Mouse (Mus musculus): ENCODE measurements around the gene Lrrc7.

The Lrrc7 gene

GRCm38 (mm10) chr3:158561987-158562360 lies at the start of gene Lrrc7:
Gene Lrrc7, minus strand, starts transcription at chr3:158562221.
- under 1% methylated on average over 28 of the region's 28 CpGs for WGBS

- 42% methylated on average over 1 of the region's 1 CpGs for WGBS
Observed at GRCm38 (mm10) chr3:158607065-158607464, 45.0 kb upstream of the Lrrc7 start.

GRCm38 (mm10) chr3:158561256-158561986 lies 600 bp downstream of the Lrrc7 start:
- under 1% methylated on average over 54 of the region's 55 CpGs for WGBS

GRCm38 (mm10) chr3:158560891-158561255 lies 1.1 kb downstream of the Lrrc7 start:
- whole genome bisulfite sequencing: 1% methylated on average over 16 of the region's 16 CpGs

- 2% methylated on average over 18 of the region's 18 CpGs for WGBS
Observed at GRCm38 (mm10) chr3:158559691-158560650, 2.0 kb downstream of the Lrrc7 start.

- 14% methylated on average over 5 of the region's 5 CpGs for WGBS
Observed at GRCm38 (mm10) chr3:158559131-158559658, 2.8 kb downstream of the Lrrc7 start.

GRCm38 (mm10) chr3:158552105-158552504 lies 9.9 kb downstream of the Lrrc7 start:
- 48% methylated on average over 5 of the region's 5 CpGs for WGBS

- 67% methylated on average over 3 of the region's 3 CpGs for WGBS
Observed at GRCm38 (mm10) chr3:158543481-158543880, 18.5 kb downstream of the Lrrc7 start.

- WGBS: 46% methylated on average over 2 of the region's 2 CpGs
Observed at GRCm38 (mm10) chr3:158532859-158533258, 29.2 kb downstream of the Lrrc7 start.

GRCm38 (mm10) chr3:158528471-158528870 lies 33.5 kb downstream of the Lrrc7 start:
- 51% methylated on average over 1 of the region's 1 CpGs for WGBS

- WGBS: 96% methylated on average over 1 of the region's 1 CpGs
Observed at GRCm38 (mm10) chr3:158493730-158494129, 68.3 kb downstream of the Lrrc7 start.

- WGBS: 88% methylated on average over 2 of the region's 2 CpGs
Observed at GRCm38 (mm10) chr3:158479677-158480076, 82.3 kb downstream of the Lrrc7 start.

GRCm38 (mm10) chr3:158400600-158400999 lies 161.4 kb downstream of the Lrrc7 start:
- 38% methylated on average over 1 of the region's 1 CpGs for WGBS

- 35% methylated on average over 2 of the region's 2 CpGs for WGBS
Observed at GRCm38 (mm10) chr3:158388076-158388454, 174.0 kb downstream of the Lrrc7 start.

GRCm38 (mm10) chr3:158387413-158388075 lies 174.5 kb downstream of the Lrrc7 start:
- WGBS: 37% methylated on average over 2 of the region's 2 CpGs

- 50% methylated on average over 1 of the region's 1 CpGs for WGBS
Observed at GRCm38 (mm10) chr3:158386848-158387247, 175.2 kb downstream of the Lrrc7 start.

- 10% methylated on average over 1 of the region's 1 CpGs for WGBS
Observed at GRCm38 (mm10) chr3:158375885-158376284, 186.1 kb downstream of the Lrrc7 start.

GRCm38 (mm10) chr3:158369169-158369568 lies 192.9 kb downstream of the Lrrc7 start:
- 41% methylated on average over 3 of the region's 3 CpGs for WGBS

GRCm38 (mm10) chr3:158365801-158366200 lies 196.2 kb downstream of the Lrrc7 start:
- WGBS: 47% methylated on average over 3 of the region's 3 CpGs

- 54% methylated on average over 2 of the region's 2 CpGs for WGBS
Observed at GRCm38 (mm10) chr3:158362091-158362490, 199.9 kb downstream of the Lrrc7 start.

GRCm38 (mm10) chr3:158356706-158357105 lies 205.3 kb downstream of the Lrrc7 start:
- 37% methylated on average over 1 of the region's 1 CpGs for WGBS

- WGBS: 45% methylated on average over 4 of the region's 4 CpGs
Observed at GRCm38 (mm10) chr3:158356194-158356593, 205.8 kb downstream of the Lrrc7 start.
